Mouse (Mus musculus): ENCODE data around the gene Rai1.

DNA sequence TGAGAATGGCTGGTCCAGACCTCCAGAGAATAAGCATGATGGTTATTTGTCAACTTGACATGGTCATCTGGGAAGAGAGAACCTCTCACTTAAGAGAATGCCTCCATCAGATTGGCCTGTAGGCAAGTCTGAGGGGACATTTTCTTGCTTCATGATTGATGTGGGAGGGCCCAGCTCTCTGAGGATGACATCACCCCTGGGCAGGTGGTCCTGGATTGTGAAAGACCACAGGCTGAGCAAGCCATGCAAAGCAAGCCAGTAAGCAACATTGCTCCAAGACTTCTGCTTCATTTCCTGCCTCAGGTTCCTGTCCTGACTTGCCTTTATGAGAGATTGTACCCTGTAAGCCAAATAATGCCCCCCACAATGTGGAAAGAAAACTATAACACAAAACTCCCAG lies 31.7 kb upstream of the Rai1 start:
- TF ChIP-seq TAL1 (IDR thresholded peaks at IDR 0.05; ENCODE audit: low read length) (no peak), GATA1 (IDR thresholded peaks at IDR 0.05; ENCODE audit: low read length) (no peak)
